27 mouse cellular contexts compared by ENCODE assay signal in genomic region chr15:103362950-103363349, GRCm38 (mm10). TPM values are rescaled to one million over a fixed set of nuclear protein-coding genes. Genes with fewer than 3 reads are reported as not detected.
DNase-seq lines count a peak whose midpoint lies in the region; ATAC-seq and TF ChIP-seq lines count a peak whose summit lies in the region.
"Had no signal": no experiment of that assay in that cellular context is flagged by ENCODE, and none has a peak within 500 bp of the region (broad histone marks: within the 10 kb centered on the region; RNA-seq: fewer than 3 reads in every experiment).

No protein-coding gene starts in this region.

- H3K27ac ChIP-seq in heart, embryonic 13.5 days (replicated peaks): peak overlapping the region; percentile 61
- peak overlapping the region; percentile 29 for H3K27ac ChIP-seq in liver, embryonic 11.5 days (ENCODE audit: low read depth, low read length)
- H3K27ac ChIP-seq in liver, embryonic 13.5 days: peak overlapping the region; percentile 74
- H3K27ac ChIP-seq in hindbrain, embryonic 16.5 days (ENCODE audit: low read depth, low read length): no peak overlapping the region
- H3K27ac ChIP-seq: embryonic facial prominence, embryonic 13.5 days; forebrain, embryonic 13.5 days; hindbrain, embryonic 10.5 days; hindbrain, postnatal 0 days; layer of hippocampus, adult 2 months; neural tube, embryonic 12.5 days had no signal

- H3K4me1 ChIP-seq in heart, embryonic 13.5 days: peaks cover 80% of the 10 kb centered on the region
- peaks cover 56% of the 10 kb centered on the region for H3K4me1 ChIP-seq in liver, embryonic 11.5 days (replicated peaks; ENCODE audit: control insufficient read depth, insufficient read depth, low read length)
- H3K4me1 ChIP-seq in liver, embryonic 13.5 days (replicated peaks): peaks cover 90% of the 10 kb centered on the region
- H3K4me1 ChIP-seq in hindbrain, embryonic 16.5 days (ENCODE audit: control insufficient read depth, insufficient read depth, low read depth, low read length): peaks cover 16% of the 10 kb centered on the region

- peaks cover 21% of the 10 kb centered on the region for H3K36me3 ChIP-seq in heart, embryonic 13.5 days
- H3K36me3 ChIP-seq in liver, embryonic 11.5 days (ENCODE audit: control insufficient read depth, insufficient read depth, low read length): 0 out of 2 replicates have a peak, but pooled peaks cover 2% of the 10 kb centered on the region
- H3K36me3 ChIP-seq in liver, embryonic 13.5 days: peaks cover 6% of the 10 kb centered on the region
- H3K36me3 ChIP-seq in myocyte (ENCODE audit: control insufficient read depth, insufficient read depth): no peaks in the 10 kb centered on the region
- H3K36me3 ChIP-seq in hindbrain, embryonic 16.5 days (ENCODE audit: control insufficient read depth, insufficient read depth, low read length): no peaks in the 10 kb centered on the region
- H3K36me3 ChIP-seq: embryonic facial prominence, embryonic 13.5 days; hindbrain, embryonic 10.5 days; neural tube, embryonic 12.5 days had no signal

- H3K27me3 ChIP-seq in heart, embryonic 13.5 days (replicated peaks): no peaks in the 10 kb centered on the region
- H3K27me3 ChIP-seq in liver, embryonic 11.5 days (replicated peaks; ENCODE audit: control insufficient read depth, insufficient read depth, low read length): no peaks in the 10 kb centered on the region
- peaks cover 19% of the 10 kb centered on the region; the same call in 1 of the 2 replicates for H3K27me3 ChIP-seq in liver, embryonic 13.5 days
- H3K27me3 ChIP-seq in myocyte (ENCODE audit: control insufficient read depth, insufficient read depth, insufficient read length): no peaks in the 10 kb centered on the region
- peaks cover 4% of the 10 kb centered on the region; the same call in 1 of the 2 replicates for H3K27me3 ChIP-seq in hindbrain, embryonic 16.5 days (replicated peaks; ENCODE audit: control insufficient read depth, insufficient read depth, low read length)
- H3K27me3 ChIP-seq: embryonic facial prominence, embryonic 13.5 days; megakaryocyte, embryonic 14.5 days had no signal

- 73% methylated on average over 3 of the region's 3 CpGs for WGBS in heart, embryonic 13.5 days
- 58% methylated on average over 3 of the region's 3 CpGs for WGBS in liver, embryonic 11.5 days
- 42% methylated on average over 3 of the region's 3 CpGs for WGBS in liver, embryonic 13.5 days (ENCODE audit: insufficient replicate concordance)
- WGBS in hindbrain, embryonic 16.5 days: 98% methylated on average over 3 of the region's 3 CpGs

- H3K9ac ChIP-seq in heart, embryonic 13.5 days: peak overlapping the region; percentile 19; the same call in 1 of the 2 replicates
- no peak overlapping the region for H3K9ac ChIP-seq in liver, embryonic 11.5 days (ENCODE audit: low read depth, low read length)
- no peak overlapping the region for H3K9ac ChIP-seq in liver, embryonic 13.5 days
- no peak overlapping the region for H3K9ac ChIP-seq in hindbrain, embryonic 16.5 days (ENCODE audit: low read depth, low read length)
- H3K9ac ChIP-seq: embryonic facial prominence, embryonic 13.5 days; forebrain, embryonic 13.5 days; neural tube, embryonic 12.5 days had no signal

- no peak overlapping the region for H3K4me3 ChIP-seq in heart, embryonic 13.5 days
- no peak overlapping the region for H3K4me3 ChIP-seq in liver, embryonic 11.5 days (ENCODE audit: low read depth, low read length)
- no peak overlapping the region for H3K4me3 ChIP-seq in liver, embryonic 13.5 days (replicated peaks)
- no peak overlapping the region for H3K4me3 ChIP-seq in myocyte
- no peak overlapping the region for H3K4me3 ChIP-seq in hindbrain, embryonic 16.5 days (ENCODE audit: low read length)
- H3K4me3 ChIP-seq: embryonic facial prominence, embryonic 13.5 days; forebrain, embryonic 13.5 days; hindbrain, embryonic 10.5 days; layer of hippocampus, adult 2 months; megakaryocyte, embryonic 14.5 days; neural tube, embryonic 12.5 days had no signal

- no peak for ATAC-seq in heart, embryonic 13.5 days (ENCODE audit: extremely low read depth, insufficient number of reproducible peaks, low FRiP score, low TSS enrichment)
- ATAC-seq in liver, embryonic 11.5 days (replicated peaks; ENCODE audit: low FRiP score): no peak
- peak; percentile 19 for ATAC-seq in liver, embryonic 13.5 days (ENCODE audit: low read depth)
- ATAC-seq in hindbrain, embryonic 16.5 days: no peak
- ATAC-seq: activated CD4-positive, CD25-positive, alpha-beta regulatory T cell, adult 4 months; forebrain, embryonic 13.5 days; hindbrain, postnatal 0 days; intestine, embryonic 16.5 days had no signal

- no peak for DNase-seq in heart, postnatal 14 days
- no peak for DNase-seq in liver, embryonic 11.5 days (ENCODE audit: low spot score)
- no peak for DNase-seq in liver, embryonic 13.5 days
- no peak for DNase-seq in layer of hippocampus, adult 11-12 months (ENCODE audit: low spot score)
- DNase-seq: adrenal gland, postnatal 14 days; cerebellum, adult 2 months; kidney, adult 9 months; kidney, postnatal 14 days; layer of hippocampus, postnatal 36 days; lung, adult 2 months; lung, postnatal 36 days; midbrain, embryonic 14.5 days; right cerebral cortex, postnatal 25 days had no signal

- no peaks in the 10 kb centered on the region for H3K9me3 ChIP-seq in heart, embryonic 13.5 days
- H3K9me3 ChIP-seq in liver, embryonic 11.5 days (ENCODE audit: control insufficient read depth, low read length): no peaks in the 10 kb centered on the region
- H3K9me3 ChIP-seq in liver, embryonic 13.5 days (replicated peaks): no peaks in the 10 kb centered on the region
- no peaks in the 10 kb centered on the region for H3K9me3 ChIP-seq in hindbrain, embryonic 16.5 days (ENCODE audit: control insufficient read depth, low read length)
- H3K9me3 ChIP-seq: embryonic facial prominence, embryonic 13.5 days; forebrain, embryonic 13.5 days; hindbrain, embryonic 10.5 days; megakaryocyte, embryonic 14.5 days; neural tube, embryonic 12.5 days had no signal

- intact Hi-C loops in heart, postnatal 14 days (cut with DNase I): no loop called here

- H3K4me2 ChIP-seq in heart, embryonic 13.5 days: no peak overlapping the region
- H3K4me2 ChIP-seq in liver, embryonic 11.5 days: peak overlapping the region; percentile 45
- H3K4me2 ChIP-seq in liver, embryonic 13.5 days: peak overlapping the region; percentile 26; the same call in 1 of the 2 replicates
- H3K4me2 ChIP-seq in myocyte (ENCODE audit: low read depth): peak overlapping the region; percentile 92
- H3K4me2 ChIP-seq in hindbrain, embryonic 16.5 days (ENCODE audit: low read length): no peak overlapping the region
- H3K4me2 ChIP-seq: embryonic facial prominence, embryonic 13.5 days; forebrain, embryonic 13.5 days; neural tube, embryonic 12.5 days had no signal

- H3K79me2 ChIP-seq in myocyte (ENCODE audit: control insufficient read depth, insufficient read depth): peaks cover 71% of the 10 kb centered on the region

- no peak overlapping the region for H3ac ChIP-seq in myocyte (ENCODE audit: control insufficient read depth, insufficient read length)

- TF ChIP-seq POLR2A in myocyte (IDR thresholded peaks at IDR 0.05; ENCODE audit: insufficient read length, low read depth): no peak

TF ChIP-seq in myocyte, 11 proteins besides CTCF, POLR2A, EP300 and RAD21:
- TF ChIP-seq REST (IDR thresholded peaks at IDR 0.05; ENCODE audit: insufficient read depth, insufficient read length) (no peak), POLR2AphosphoS2 (IDR thresholded peaks at IDR 0.05; ENCODE audit: insufficient read length, low read depth) (no peak), MYOD1 (IDR thresholded peaks at IDR 0.05; ENCODE audit: control insufficient read depth in 1 of 3, insufficient read length in 2 of 3, low read depth in 2 of 3) (no peak), TCF3 (IDR thresholded peaks at IDR 0.05; ENCODE audit: insufficient read length, low read depth) (no peak), E2F4 (IDR thresholded peaks at IDR 0.05; ENCODE audit: insufficient read depth) (no peak), MYOG (IDR thresholded peaks at IDR 0.05; ENCODE audit: control insufficient read depth in 1 of 3, insufficient read depth in 1 of 3, insufficient read length in 2 of 3, low read depth in 2 of 3) (no peak), USF1 (IDR thresholded peaks at IDR 0.05; ENCODE audit: low read depth) (no peak), SRF (IDR thresholded peaks at IDR 0.05; ENCODE audit: control insufficient read depth, insufficient read length, low read depth) (no peak), MAX (IDR thresholded peaks at IDR 0.05; ENCODE audit: low read depth) (no peak), TCF12 (IDR thresholded peaks at IDR 0.05; ENCODE audit: insufficient read depth, poor library complexity, severe bottlenecking) (no peak), CEBPB (IDR thresholded peaks at IDR 0.05; ENCODE audit: insufficient read depth, poor library complexity, severe bottlenecking) (no peak)

RNA-seq across cellular contexts. Expression of gene Itga5, which starts 3.6 kb away (rescaled TPM):
- polyA plus RNA-seq in heart, embryonic 13.5 days (2015; fragmentation: Nextera tagmentation; extraction: Ambion mirVana): 76.4 and 78.0 TPM in 2 replicates
- 10 to 100 TPM; 61.1 to 70.4 TPM for total RNA-seq in heart, postnatal 14 days (2021)
- 35.4 and 35.7 TPM in 2 replicates for polyA plus RNA-seq in liver, embryonic 11.5 days (2014; fragmentation: Nextera tagmentation; extraction: Ambion mirVana)
- polyA plus RNA-seq in liver, embryonic 13.5 days (2015; fragmentation: Nextera tagmentation; extraction: Ambion mirVana): 12.9 and 15.8 TPM in 2 replicates
- 162 TPM for polyA plus RNA-seq in myocyte (2012; fragmentation: generic; extraction: Trizol)
- 6.3 and 8.6 TPM in 2 replicates for polyA plus RNA-seq in hindbrain, embryonic 16.5 days (2015; fragmentation: Nextera tagmentation; extraction: Ambion mirVana)

RNA-seq across cellular contexts. Expression of gene Zfp385a, which starts 23.1 kb away (rescaled TPM):
- 8.3 and 8.9 TPM in 2 replicates for polyA plus RNA-seq in heart, embryonic 13.5 days (2015; fragmentation: Nextera tagmentation; extraction: Ambion mirVana)
- total RNA-seq in heart, postnatal 14 days (2021): 10 to 100 TPM; 16.6 to 18.4 TPM
- polyA plus RNA-seq in liver, embryonic 11.5 days (2014; fragmentation: Nextera tagmentation; extraction: Ambion mirVana): 23.2 and 24.8 TPM in 2 replicates
- 4.6 and 5.9 TPM in 2 replicates for polyA plus RNA-seq in liver, embryonic 13.5 days (2015; fragmentation: Nextera tagmentation; extraction: Ambion mirVana)
- polyA plus RNA-seq in myocyte (2012; fragmentation: generic; extraction: Trizol): 35.6 TPM
- polyA plus RNA-seq in hindbrain, embryonic 16.5 days (2015; fragmentation: Nextera tagmentation; extraction: Ambion mirVana): 20.1 and 24.7 TPM in 2 replicates
- polyA plus RNA-seq: activated CD4-positive, CD25-positive, alpha-beta regulatory T cell, adult 4 months had no signal

RNA-seq across cellular contexts. Expression of gene Gpr84, which starts 52.5 kb away (rescaled TPM):
- 0.28 and 0.36 TPM in 2 replicates for polyA plus RNA-seq in heart, embryonic 13.5 days (2015; fragmentation: Nextera tagmentation; extraction: Ambion mirVana)
- not detected for total RNA-seq in heart, postnatal 14 days (2021)
- polyA plus RNA-seq in liver, embryonic 11.5 days (2014; fragmentation: Nextera tagmentation; extraction: Ambion mirVana): 0.49 and 0.78 TPM in 2 replicates
- 0.28 and 0.29 TPM in 2 replicates for polyA plus RNA-seq in liver, embryonic 13.5 days (2015; fragmentation: Nextera tagmentation; extraction: Ambion mirVana)
- 0.05 TPM for polyA plus RNA-seq in myocyte (2012; fragmentation: generic; extraction: Trizol)
- polyA plus RNA-seq in hindbrain, embryonic 16.5 days (2015; fragmentation: Nextera tagmentation; extraction: Ambion mirVana): 0.34 and 0.42 TPM in 2 replicates
- total RNA-seq: adrenal gland, postnatal 14 days; gastrocnemius, adult 18-20 months had no signal
- polyA plus RNA-seq: activated CD4-positive, CD25-positive, alpha-beta regulatory T cell, adult 4 months; C2C12 had no signal

Comparison
In these comparisons a context has a peak if more than half of its experiments do, and no peak if none do; other contexts are left out.
1. H3K4me2 ChIP-seq: peak in liver, embryonic 11.5 days (single experiment), liver, embryonic 13.5 days (single experiment) and myocyte (single experiment); none in heart, embryonic 13.5 days (single experiment) and hindbrain, embryonic 16.5 days (single experiment).